8 mouse cellular contexts compared by ENCODE assay signal in the genomic region with DNA sequence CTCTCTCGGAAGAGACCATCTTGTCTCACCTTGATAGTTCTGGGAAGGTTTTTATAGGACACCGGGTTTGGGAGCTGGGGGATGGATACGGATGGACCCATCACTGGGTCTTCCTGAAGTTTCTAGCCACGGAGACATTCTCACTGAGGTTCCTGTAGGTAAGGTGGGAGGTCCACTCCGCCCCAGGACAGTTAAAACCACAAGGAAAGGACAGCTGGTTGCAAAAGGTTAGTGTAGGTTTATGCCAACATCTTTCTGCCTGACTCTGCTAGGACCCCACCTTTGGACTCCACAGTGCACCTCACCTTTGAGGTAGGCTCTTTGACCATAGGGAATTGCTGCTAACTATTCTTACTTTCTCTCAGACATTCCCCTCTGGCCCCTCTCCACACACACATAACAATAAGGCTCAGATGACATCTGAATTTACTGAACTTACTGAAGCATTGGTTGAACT. TPM values are rescaled to one million over a fixed set of nuclear protein-coding genes. Genes with fewer than 3 reads are reported as not detected.
DNase-seq lines count a peak whose midpoint lies in the region; ATAC-seq and TF ChIP-seq lines count a peak whose summit lies in the region.

No protein-coding gene starts in this region.

- 3% methylated on average over 5 of the region's 5 CpGs for WGBS in heart, embryonic 10.5 days

- peak overlapping the region; percentile 98 for H3K4me3 ChIP-seq in heart, embryonic 10.5 days
- peak overlapping the region; percentile 85 for H3K4me3 ChIP-seq in E14TG2a.4 (replicated peaks; ENCODE audit: low read length)
- H3K4me3 ChIP-seq in megakaryocyte, embryonic 14.5 days (replicated peaks) = peak overlapping the region; percentile 99

- ATAC-seq in CD4-positive, CD25-positive, alpha-beta regulatory T cell, adult 4 months = no peak

- TF ChIP-seq CTCF in E14TG2a.4 (conservative IDR thresholded peaks at IDR 0.05; ENCODE audit: low read length) = no peak

- no peaks in the 10 kb centered on the region for H3K27me3 ChIP-seq in heart, embryonic 10.5 days (ENCODE audit: insufficient read depth, poor library complexity, severe bottlenecking)
- H3K27me3 ChIP-seq in E14TG2a.4 (ENCODE audit: insufficient read depth, low read length) = peaks cover 32% of the 10 kb centered on the region
- H3K27me3 ChIP-seq in megakaryocyte, embryonic 14.5 days (replicated peaks) = no peaks in the 10 kb centered on the region

- intact Hi-C loops in heart, postnatal 14 days (cut with DNase I) = loop anchor here (10.0 kb wide), 1 partner anchor 120 kb away; a partner anchor contains a TSS

- no peaks in the 10 kb centered on the region for H3K4me1 ChIP-seq in heart, embryonic 10.5 days
- H3K4me1 ChIP-seq in E14TG2a.4 (replicated peaks; ENCODE audit: low read depth, low read length) = no peaks in the 10 kb centered on the region; the same call in 1 of the 2 replicates
- peaks cover 58% of the 10 kb centered on the region for H3K4me1 ChIP-seq in megakaryocyte, embryonic 14.5 days

- H3K36me3 ChIP-seq in heart, embryonic 10.5 days = no peaks in the 10 kb centered on the region
- H3K36me3 ChIP-seq in E14TG2a.4 (ENCODE audit: insufficient read depth, low read length) = no peaks in the 10 kb centered on the region
- peaks cover 7% of the 10 kb centered on the region for H3K36me3 ChIP-seq in megakaryocyte, embryonic 14.5 days (replicated peaks; ENCODE audit: low read length)

- H3K27ac ChIP-seq in heart, embryonic 10.5 days = peak overlapping the region; percentile 99

- H3K9me3 ChIP-seq in heart, embryonic 10.5 days = no peaks in the 10 kb centered on the region
- H3K9me3 ChIP-seq in E14TG2a.4 (ENCODE audit: low read length) = no peaks in the 10 kb centered on the region
- H3K9me3 ChIP-seq in megakaryocyte, embryonic 14.5 days = no peaks in the 10 kb centered on the region

- DNase-seq in heart, embryonic 10.5 days (ENCODE audit: low spot score) = no peak
- no peak for DNase-seq in heart, postnatal 14 days
- peak; percentile 12 for DNase-seq in forelimb bud, embryonic 11.5 days (ENCODE audit: low read depth, low spot score)
- no peak for DNase-seq in thymus, postnatal 36 days
- no peak for DNase-seq in retina, embryonic 14.5 days (ENCODE audit: low spot score)

RNA-seq across cellular contexts. Expression of a gene that starts 0.3 kb away (rescaled TPM):
- 37.0 and 39.1 TPM in 2 replicates for polyA plus RNA-seq in heart, embryonic 10.5 days (2016; fragmentation: Nextera tagmentation; extraction: Ambion mirVana)
- total RNA-seq in heart, postnatal 14 days (2021) = 10 to 100 TPM; 19.5 to 22.7 TPM
- 6.6 and 7.6 TPM in 2 replicates for polyA plus RNA-seq in megakaryocyte, embryonic 14.5 days (2012; ENCODE audit: insufficient read depth, low replicate concordance)
- polyA plus RNA-seq in CD4-positive, CD25-positive, alpha-beta regulatory T cell, adult 4 months (2017; shearing (Covaris generic)) = 10 to 100 TPM; 10.1 to 11.8 TPM

RNA-seq across cellular contexts. Expression of a gene that starts 24.9 kb away (rescaled TPM):
- polyA plus RNA-seq in heart, embryonic 10.5 days (2016; fragmentation: Nextera tagmentation; extraction: Ambion mirVana) = not detected in 2 replicates
- total RNA-seq in heart, postnatal 14 days (2021) = not detected
- polyA plus RNA-seq in megakaryocyte, embryonic 14.5 days (2012; ENCODE audit: insufficient read depth, low replicate concordance) = not detected in 2 replicates
- not detected for polyA plus RNA-seq in CD4-positive, CD25-positive, alpha-beta regulatory T cell, adult 4 months (2017; shearing (Covaris generic))
